Mouse (Mus musculus): ENCODE data around the gene Deaf1.

Deaf1 gene

GRCm38 (mm10) chr7:141297926-141298650 lies 29.4 kb downstream of the Deaf1 start:
- DNase-seq (ENCODE audit: low spot score in 2 of 2), result no peak

DNA sequence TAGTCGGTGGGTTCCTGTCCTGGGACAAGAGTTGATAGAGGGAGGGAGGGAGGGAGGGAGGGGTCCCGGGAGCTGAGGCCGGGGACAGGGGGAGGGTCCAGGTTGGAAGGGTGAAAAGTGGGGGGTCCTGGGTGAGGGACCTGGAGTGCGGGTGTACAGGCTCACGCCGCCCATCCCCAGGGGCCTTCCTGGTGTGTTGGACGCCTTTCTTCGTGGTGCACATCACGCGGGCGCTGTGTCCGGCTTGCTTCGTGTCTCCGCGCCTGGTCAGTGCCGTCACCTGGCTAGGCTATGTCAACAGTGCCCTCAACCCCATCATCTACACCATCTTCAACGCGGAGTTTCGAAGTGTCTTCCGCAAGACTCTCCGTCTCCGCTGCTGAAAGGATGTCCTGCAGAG lies 33.0 kb downstream of the Deaf1 start:
- DNase-seq (ENCODE audit: low spot score in 2 of 2), result no peak

GRCm38 (mm10) chr7:141293852-141294471 lies 33.5 kb downstream of the Deaf1 start:
- no peak for DNase-seq (ENCODE audit: low spot score in 2 of 2)

DNA sequence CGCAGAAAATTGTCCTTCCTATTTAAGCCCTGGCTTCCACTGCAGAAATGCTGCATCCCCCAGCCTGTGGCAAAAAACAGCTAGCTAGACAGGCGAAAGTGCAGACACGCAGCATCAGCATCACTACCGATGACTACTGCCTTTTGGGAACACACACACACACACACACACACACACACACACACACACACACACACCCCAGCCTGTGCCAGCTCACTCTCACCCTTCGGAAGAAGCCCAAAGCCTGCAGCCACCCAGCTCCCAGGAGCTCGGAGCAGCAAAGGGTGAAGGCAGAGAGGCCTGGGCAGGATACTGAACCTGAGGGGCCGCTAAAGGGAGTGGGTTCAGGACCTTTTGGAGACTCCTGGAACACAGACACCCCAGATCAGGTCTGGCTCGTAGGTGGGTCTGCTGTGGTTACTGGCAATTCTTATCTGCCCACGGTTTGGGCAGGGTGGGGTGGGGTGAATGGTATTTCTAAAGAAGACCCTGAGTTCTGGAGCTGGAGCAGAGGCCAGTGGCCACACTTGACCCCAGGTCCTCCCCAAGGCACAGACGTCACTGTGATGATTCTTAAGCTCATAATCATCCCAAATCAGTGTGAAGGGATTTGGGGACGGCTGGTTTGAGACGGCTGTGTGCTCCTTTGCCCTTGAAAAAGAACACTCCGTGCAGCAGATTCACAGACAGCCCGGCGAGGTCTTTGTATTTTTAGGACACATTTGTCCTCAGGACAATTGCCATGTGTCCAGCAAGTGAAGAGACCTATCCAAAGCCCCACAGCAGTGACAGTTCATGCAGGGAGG lies 34.7 kb downstream of the Deaf1 start:
- DNase-seq (ENCODE audit: low spot score in 2 of 2), result no peak

DNA sequence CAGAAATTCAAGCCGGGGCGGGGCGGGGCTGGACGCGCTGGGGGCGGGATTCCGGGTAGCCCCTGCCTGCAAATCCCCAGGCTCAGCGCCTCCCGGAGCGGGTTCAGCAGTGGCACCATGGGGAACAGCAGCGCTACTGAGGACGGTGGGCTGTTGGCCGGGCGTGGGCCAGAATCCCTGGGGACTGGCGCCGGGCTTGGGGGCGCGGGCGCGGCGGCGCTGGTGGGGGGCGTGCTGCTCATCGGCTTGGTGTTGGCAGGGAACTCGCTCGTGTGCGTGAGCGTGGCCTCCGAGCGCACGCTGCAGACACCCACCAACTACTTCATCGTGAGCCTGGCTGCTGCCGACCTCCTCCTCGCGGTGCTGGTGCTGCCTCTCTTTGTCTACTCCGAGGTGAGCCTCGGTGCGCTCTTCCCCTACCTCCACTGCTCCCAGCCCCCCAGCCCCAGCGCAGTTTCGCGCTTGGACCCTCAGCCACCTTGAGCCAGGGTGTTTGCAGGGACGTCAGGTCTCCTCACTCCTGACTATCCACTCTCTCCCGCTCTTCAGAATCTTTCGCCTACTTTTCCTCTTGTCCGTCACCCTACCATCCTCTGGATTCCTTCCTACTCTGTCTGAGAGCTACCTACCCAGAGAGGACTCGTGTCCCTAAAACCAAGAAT lies 35.4 kb downstream of the Deaf1 start, which contains the start of gene Drd4:
Gene Drd4 (plus strand): TSS at position 86 of the 662 bp plus-strand sequence.
- no peak for DNase-seq (ENCODE audit: low spot score in 2 of 2)

GRCm38 (mm10) chr7:141288042-141288441 lies 39.4 kb downstream of the Deaf1 start:
- no peak for DNase-seq (ENCODE audit: low spot score in 2 of 2)

GRCm38 (mm10) chr7:141282756-141283155 lies 44.7 kb downstream of the Deaf1 start:
- no peak for DNase-seq (ENCODE audit: low spot score in 2 of 2)

- no peak for DNase-seq (ENCODE audit: low spot score in 2 of 2)
Observed at GRCm38 (mm10) chr7:141281442-141281841, 46.0 kb downstream of the Deaf1 start.

- DNase-seq (ENCODE audit: low spot score in 2 of 2), result no peak
Observed at GRCm38 (mm10) chr7:141278766-141279590, 48.5 kb downstream of the Deaf1 start, which contains the start of gene Sct. TSS of gene Sct (minus strand) at chr7:141279133.

DNA sequence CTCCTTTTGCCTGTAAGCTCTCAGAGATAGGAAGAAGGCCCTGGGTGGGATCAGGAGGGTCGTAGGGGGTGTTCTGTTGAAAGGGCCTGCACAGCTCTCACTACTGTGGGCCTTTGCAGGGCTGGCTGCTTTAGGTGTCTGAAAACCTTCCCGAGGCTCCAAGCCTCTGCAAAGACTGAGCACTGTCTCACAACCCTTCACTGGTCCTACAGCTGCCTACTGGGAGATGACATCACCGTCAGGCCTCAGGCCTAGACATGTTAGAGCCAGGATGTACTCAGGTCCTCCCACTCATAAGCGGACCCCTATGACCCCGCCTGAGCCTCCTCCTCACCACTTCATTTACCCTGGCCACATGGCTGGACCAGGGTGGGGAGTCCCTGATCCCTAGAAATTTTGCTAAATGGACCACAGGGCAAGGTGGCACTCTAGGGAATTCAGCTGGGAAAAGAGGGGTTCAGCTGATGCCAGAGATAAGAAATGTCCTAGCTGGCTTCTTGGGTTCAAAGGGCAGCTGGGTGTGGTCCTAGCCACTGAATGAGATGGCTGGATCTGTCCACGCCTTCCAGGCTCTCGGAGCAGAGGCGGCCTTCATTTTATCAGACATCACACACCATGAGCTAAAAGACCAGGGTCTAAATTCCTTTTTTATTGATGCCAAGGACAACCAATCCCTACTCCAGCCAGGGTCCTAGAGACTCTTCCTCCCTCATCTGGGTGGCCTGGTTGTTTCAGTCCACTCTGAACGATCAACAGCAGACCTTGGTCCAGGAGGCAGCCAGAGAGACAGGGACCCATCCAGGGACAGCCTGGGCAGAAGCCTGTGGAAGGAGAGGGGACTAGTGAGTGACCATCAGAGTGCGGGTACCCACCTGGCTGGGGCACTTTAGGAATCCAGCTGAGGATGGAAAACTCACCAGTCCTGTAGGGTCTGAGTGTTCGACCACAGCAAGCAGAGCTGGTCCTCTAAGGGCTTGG lies 49.5 kb downstream of the Deaf1 start:
- no peak for DNase-seq (ENCODE audit: low spot score in 2 of 2)

DNA sequence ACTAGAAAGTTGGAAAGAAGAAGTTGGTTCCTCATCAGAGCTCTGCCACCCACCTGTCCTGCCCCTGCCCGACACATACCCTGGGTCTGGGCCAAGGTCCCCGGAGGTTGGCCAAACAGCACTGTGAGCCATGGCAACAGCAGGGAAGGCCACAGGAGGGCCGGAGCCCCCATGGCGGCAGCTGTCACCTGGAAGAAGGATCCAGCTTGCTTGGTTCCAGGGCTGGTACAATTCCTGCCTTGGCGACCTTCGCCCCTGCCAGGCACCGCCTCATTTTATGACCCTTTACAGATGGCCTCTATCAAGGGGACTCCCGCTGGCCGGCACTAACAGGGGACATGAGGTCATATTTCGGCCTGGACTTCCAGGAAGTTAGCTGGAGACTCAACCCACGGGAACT lies 50.9 kb downstream of the Deaf1 start, which contains the start of gene Cdhr5:
Gene Cdhr5 (minus strand): TSS at position 241 of the 400 bp plus-strand sequence.
- DNase-seq (ENCODE audit: low spot score in 2 of 2), result no peak

DNA sequence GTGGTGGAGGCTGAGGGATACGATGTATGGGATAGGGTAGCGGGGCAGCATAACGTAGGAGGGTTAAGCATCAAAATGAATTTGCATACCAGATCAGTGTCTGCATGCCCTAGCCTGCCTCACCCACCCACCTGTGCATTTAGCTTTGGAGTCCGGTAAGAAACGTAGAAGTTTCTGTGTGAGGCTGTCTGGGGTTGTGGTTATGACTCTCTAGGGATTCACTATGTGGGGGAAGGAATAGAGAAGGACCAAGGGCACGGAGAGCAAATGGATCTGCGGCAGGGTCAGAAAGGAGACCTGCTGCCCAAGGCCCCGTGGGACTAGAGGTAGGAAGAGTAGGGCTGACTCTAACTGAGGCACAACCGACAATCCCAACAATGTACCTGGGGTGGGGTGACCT lies 52.1 kb downstream of the Deaf1 start:
- DNase-seq (ENCODE audit: low spot score in 2 of 2), result no peak

DNA sequence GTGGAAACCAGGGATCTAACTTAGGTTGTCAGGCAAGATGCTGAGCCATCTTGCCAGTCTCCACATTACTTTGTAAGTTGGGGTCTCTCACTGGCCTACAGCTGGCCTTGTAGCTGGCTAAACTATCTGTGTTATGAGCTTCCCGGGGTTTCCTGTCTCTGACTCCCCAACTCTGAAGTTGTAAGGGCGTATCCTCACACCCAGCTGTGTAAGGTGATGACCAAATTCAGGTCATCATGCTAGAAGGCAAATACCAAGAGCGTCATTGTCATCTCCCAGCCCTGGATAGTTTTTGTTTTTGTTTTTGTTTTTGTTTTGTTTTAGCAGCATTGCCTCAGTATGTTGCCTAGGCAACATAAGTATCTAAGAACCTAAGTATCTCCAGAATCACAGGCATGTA lies 56.9 kb downstream of the Deaf1 start:
- DNase-seq (ENCODE audit: low spot score in 2 of 2), result no peak

DNA sequence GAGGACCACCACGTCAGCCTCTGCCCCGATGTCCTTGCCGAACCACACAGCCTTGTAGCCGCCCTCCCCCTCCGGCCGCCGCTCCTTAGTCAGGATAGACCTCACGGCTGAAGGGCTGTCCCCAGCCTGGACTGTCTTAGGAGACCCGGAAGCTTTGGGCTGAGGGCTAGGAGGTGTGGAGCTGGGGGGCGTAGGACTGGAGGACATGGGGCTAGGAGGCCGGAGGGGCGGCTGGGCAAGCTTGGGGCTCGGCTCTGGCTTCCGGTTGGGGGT lies 58.3 kb downstream of the Deaf1 start:
- no peak for DNase-seq (ENCODE audit: low spot score in 2 of 2)

DNA sequence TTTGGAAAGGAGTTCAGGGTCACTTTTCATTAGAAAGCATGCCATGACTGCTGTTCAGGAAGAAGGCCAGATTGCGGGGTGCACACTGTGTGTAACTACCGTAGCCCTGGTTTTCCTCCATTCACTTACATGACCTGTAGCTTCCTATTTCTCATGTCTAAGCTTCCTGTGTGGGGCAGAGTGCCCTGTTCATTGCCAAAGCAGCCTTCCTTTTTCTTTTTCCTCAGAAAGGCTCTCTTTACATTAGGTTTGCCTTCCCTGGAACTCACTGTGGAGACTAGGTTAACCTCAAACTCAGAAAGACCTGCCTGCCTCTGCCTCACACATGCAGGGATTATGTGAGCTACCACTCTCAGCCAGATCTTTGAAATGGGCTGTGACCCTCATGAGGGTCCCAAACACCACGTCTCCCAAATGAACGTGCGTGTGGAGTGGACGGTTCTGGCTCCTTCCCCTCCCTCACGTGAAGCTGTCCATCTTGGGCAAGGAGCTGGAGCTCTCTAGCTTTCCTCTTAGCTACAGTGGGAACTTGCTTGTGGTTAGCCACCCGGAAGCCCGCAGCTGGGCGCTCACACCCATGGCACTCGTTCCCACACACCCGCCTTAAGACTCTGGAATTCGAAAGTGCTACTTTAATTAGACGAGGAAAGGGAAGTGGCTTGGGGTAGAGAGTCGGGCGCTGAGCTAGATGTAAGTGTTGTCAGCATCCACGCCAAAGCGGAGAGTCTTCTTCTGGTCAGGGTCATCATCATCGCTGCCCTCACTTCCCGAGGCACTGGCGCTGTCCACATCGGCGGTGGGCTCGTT lies 58.8 kb downstream of the Deaf1 start:
- no peak for DNase-seq (ENCODE audit: low spot score in 2 of 2)

DNA sequence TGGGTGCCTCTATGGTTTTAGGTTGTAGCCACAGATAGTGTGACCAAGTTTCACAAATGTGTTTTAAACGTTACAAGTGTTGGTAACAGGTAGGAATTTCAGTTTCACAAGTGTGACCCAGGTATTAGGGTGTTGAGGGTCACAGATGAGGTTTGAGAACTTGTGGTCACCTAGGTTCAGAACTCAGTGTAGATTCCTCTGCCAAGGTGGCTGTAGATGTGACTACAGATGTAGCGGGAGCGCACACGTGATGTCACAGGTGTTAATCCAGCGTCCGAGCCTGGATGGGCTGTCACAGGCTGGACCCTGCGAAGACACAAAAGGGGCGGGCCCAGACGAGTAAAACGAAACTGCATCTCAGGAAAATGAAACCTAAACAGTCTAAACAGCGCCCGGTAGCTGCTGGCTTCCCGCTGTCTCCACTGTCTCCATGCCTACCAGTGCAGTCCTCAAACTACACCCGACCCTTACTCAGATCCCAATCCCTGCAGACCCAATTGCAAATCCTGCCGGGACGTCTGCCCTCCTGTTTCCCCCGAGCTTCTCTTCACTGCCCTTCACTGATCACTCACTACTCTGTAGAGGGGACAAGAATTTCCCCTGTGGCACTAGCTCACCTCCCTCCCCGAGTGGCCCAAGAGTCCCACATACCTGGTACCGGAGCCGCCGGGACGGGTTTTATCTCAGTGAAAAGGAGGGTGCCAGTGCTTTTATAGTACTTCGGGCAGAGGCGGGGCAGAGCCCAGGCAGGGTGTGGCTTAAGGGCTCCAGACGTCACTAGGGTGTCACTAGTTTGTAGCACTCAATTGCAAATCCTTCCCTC lies 61.5 kb downstream of the Deaf1 start, which contains the start of gene Irf7:
Gene Irf7 (minus strand): TSS at position 743 of the 823 bp plus-strand sequence.
- no peak for DNase-seq (ENCODE audit: low spot score in 2 of 2)

- DNase-seq (ENCODE audit: low spot score in 2 of 2), result no peak
Observed at GRCm38 (mm10) chr7:141265411-141265738, 62.1 kb downstream of the Deaf1 start.

DNA sequence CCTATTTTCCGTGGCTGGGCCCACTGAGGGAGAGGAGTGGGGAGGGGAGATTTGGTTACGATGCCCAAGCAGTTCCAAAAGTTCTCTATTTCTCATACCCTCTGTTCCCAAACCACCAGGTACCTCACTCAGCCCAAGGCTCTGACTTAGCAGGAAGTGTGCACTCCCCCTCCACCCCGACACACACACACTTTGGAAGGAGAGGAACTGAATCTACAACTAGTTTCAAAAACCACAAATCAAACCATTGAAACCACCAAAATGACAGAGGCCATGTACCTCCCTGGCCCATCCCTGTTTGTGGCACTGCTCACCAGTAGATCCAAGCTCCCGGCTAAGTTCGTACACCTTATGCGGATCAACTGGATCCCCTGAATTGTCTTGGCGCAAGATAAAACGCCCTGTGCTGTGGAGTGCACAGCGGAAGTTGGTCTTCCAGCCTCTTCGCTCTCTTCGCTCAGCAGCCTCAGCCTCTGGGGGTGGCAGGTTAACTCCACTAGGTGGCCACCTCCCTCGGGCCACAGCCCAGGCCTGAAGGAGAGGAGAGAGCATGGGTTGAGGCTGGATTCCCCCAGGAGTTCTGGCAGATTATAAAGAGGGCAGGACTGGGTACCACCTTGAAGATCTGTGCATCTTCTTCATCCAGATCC lies 62.6 kb downstream of the Deaf1 start:
- no peak for DNase-seq (ENCODE audit: low spot score in 2 of 2)

Measured in left cerebral cortex, adult 9 months (tissue).